Mouse (Mus musculus) myocyte (in vitro differentiated cells): ENCODE measurements at regions not wholly inside any gene's neighbourhood (a gene's known extent, or its start where the extent isn't known, plus 50 kb on each side); places are given as distances from the start of the nearest gene placed in this dataset.

Experiments
- H3K27me3 ChIP-seq: one replicate; pipeline ENCODE4 v1.6.1; 2011; ENCODE audit not compliant: control insufficient read depth, insufficient read depth, insufficient read length
- H3K36me3 ChIP-seq: one replicate; pipeline ENCODE4 v1.6.1; 2011; ENCODE audit not compliant: control insufficient read depth, insufficient read depth
- H3K4me2 ChIP-seq: one replicate; pipeline ENCODE4 v1.6.1; 2011; ENCODE audit warnings: low read depth, control low read depth
- H3K4me3 ChIP-seq: one replicate; pipeline ENCODE4 v1.5.1; 2011; ENCODE audit warnings: mild to moderate bottlenecking, control low read depth, moderate library complexity
- H3K79me2 ChIP-seq: one replicate; pipeline ENCODE4 v1.6.1; 2011; ENCODE audit not compliant: control insufficient read depth, insufficient read depth
- H3ac ChIP-seq: one replicate; pipeline ENCODE4 v1.6.1; 2011; ENCODE audit not compliant: control insufficient read depth, insufficient read length
- CEBPB ChIP-seq: IDR thresholded peaks from 2 replicates; pipeline ENCODE4 v1.6.1; 2011; ENCODE audit warnings: mild to moderate bottlenecking, moderate library complexity; ENCODE audit not compliant: poor library complexity, insufficient read depth, severe bottlenecking
- E2F4 ChIP-seq: IDR thresholded peaks from one replicate; pipeline ENCODE4 v1.6.1; 2011; ENCODE audit warnings: mild to moderate bottlenecking, control low read depth, moderate library complexity; ENCODE audit not compliant: insufficient read depth
- MAX ChIP-seq: IDR thresholded peaks from one replicate; pipeline ENCODE4 v1.6.1; 2011; ENCODE audit warnings: low read depth, mild to moderate bottlenecking, control low read depth
- MYOD1 ChIP-seq, 3 experiments: IDR thresholded peaks; one replicate each; pipeline ENCODE4 v1.6.1; 2011; ENCODE audit warnings: control low read depth in 2 of 3, low read depth in 2 of 3, mild to moderate bottlenecking in 2 of 3, moderate library complexity in 1 of 3; ENCODE audit not compliant: insufficient read length in 2 of 3, control insufficient read depth in 1 of 3
- MYOG ChIP-seq, 3 experiments: IDR thresholded peaks; one replicate each; pipeline ENCODE4 v1.6.1; 2011; ENCODE audit warnings: control low read depth in 2 of 3, low read depth in 2 of 3, mild to moderate bottlenecking in 2 of 3; ENCODE audit not compliant: insufficient read length in 2 of 3, control insufficient read depth in 1 of 3, insufficient read depth in 1 of 3
- POLR2A ChIP-seq: IDR thresholded peaks from one replicate; pipeline ENCODE4 v1.6.1; 2011; ENCODE audit warnings: low read depth, mild to moderate bottlenecking, control low read depth, moderate library complexity; ENCODE audit not compliant: insufficient read length
- POLR2AphosphoS2 ChIP-seq: IDR thresholded peaks from one replicate; pipeline ENCODE4 v1.6.1; 2011; ENCODE audit warnings: low read depth, control low read depth; ENCODE audit not compliant: insufficient read length
- REST ChIP-seq: IDR thresholded peaks from one replicate; pipeline ENCODE4 v1.6.1; 2011; ENCODE audit warnings: mild to moderate bottlenecking, control low read depth, moderate library complexity; ENCODE audit not compliant: insufficient read depth, insufficient read length
- SRF ChIP-seq: IDR thresholded peaks from one replicate; pipeline ENCODE4 v1.6.1; 2011; ENCODE audit warnings: low read depth; ENCODE audit not compliant: control insufficient read depth, insufficient read length
- TCF12 ChIP-seq: IDR thresholded peaks from one replicate; pipeline ENCODE4 v1.6.1; 2011; ENCODE audit warnings: mild to moderate bottlenecking, control low read depth; ENCODE audit not compliant: poor library complexity, insufficient read depth, severe bottlenecking
- TCF3 ChIP-seq: IDR thresholded peaks from one replicate; pipeline ENCODE4 v1.6.1; 2011; ENCODE audit warnings: low read depth, control low read depth; ENCODE audit not compliant: insufficient read length
- USF1 ChIP-seq: IDR thresholded peaks from one replicate; pipeline ENCODE4 v1.6.1; 2011; ENCODE audit warnings: low read depth, mild to moderate bottlenecking, control low read depth, moderate library complexity

GRCm38 (mm10) chr3:22995833-22996232 is 919.4 kb downstream of the Tbl1xr1 start:
- Histone ChIP-seq H3K27me3 (no peaks in the 10 kb centered on the region), H3K79me2 (no peaks in the 10 kb centered on the region), H3K4me2 (no peak overlapping the region), H3K36me3 (no peaks in the 10 kb centered on the region), H3ac (no peak overlapping the region), H3K4me3 (no peak overlapping the region)
- TF ChIP-seq MAX, result no peak
- no peak for TF ChIP-seq POLR2A
- no peak for TF ChIP-seq USF1
- TF ChIP-seq MYOD1 (IDR thresholded peaks at IDR 0.05; ENCODE audit: control insufficient read depth in 1 of 3, insufficient read length in 2 of 3, low read depth in 2 of 3), result no peak
- TF ChIP-seq CEBPB, result no peak
- TF ChIP-seq E2F4, result no peak
- TF ChIP-seq POLR2AphosphoS2, result no peak
- TF ChIP-seq MYOG (IDR thresholded peaks at IDR 0.05; ENCODE audit: control insufficient read depth in 1 of 3, insufficient read depth in 1 of 3, insufficient read length in 2 of 3, low read depth in 2 of 3), result no peak
- no peak for TF ChIP-seq SRF
- no peak for TF ChIP-seq TCF3
- no peak for TF ChIP-seq TCF12
- TF ChIP-seq REST, result no peak

GRCm38 (mm10) chr3:23001071-23001470 is 924.6 kb downstream of the Tbl1xr1 start:
- no peaks in the 10 kb centered on the region for H3K36me3 ChIP-seq
- TF ChIP-seq REST (no peak), SRF (no peak), MYOD1 (IDR thresholded peaks at IDR 0.05; ENCODE audit: control insufficient read depth in 1 of 3, insufficient read length in 2 of 3, low read depth in 2 of 3) (no peak), POLR2AphosphoS2 (no peak), TCF3 (no peak), TCF12 (no peak), E2F4 (no peak), POLR2A (no peak), MAX (no peak), USF1 (no peak), MYOG (IDR thresholded peaks at IDR 0.05; ENCODE audit: control insufficient read depth in 1 of 3, insufficient read depth in 1 of 3, insufficient read length in 2 of 3, low read depth in 2 of 3) (no peak), CEBPB (no peak)
- no peak overlapping the region for H3K4me2 ChIP-seq
- no peaks in the 10 kb centered on the region for H3K27me3 ChIP-seq
- H3K79me2 ChIP-seq, result no peaks in the 10 kb centered on the region
- no peak overlapping the region for H3K4me3 ChIP-seq
- no peak overlapping the region for H3ac ChIP-seq

- no peaks in the 10 kb centered on the region for H3K79me2 ChIP-seq
- H3ac ChIP-seq, result no peak overlapping the region
- H3K4me2 ChIP-seq, result no peak overlapping the region
- H3K36me3 ChIP-seq, result no peaks in the 10 kb centered on the region
- H3K27me3 ChIP-seq, result no peaks in the 10 kb centered on the region
- no peak overlapping the region for H3K4me3 ChIP-seq
- TF ChIP-seq E2F4 (no peak), REST (no peak), USF1 (no peak), MAX (no peak), CEBPB (no peak), POLR2AphosphoS2 (no peak), TCF12 (no peak), POLR2A (no peak), MYOG (IDR thresholded peaks at IDR 0.05; ENCODE audit: control insufficient read depth in 1 of 3, insufficient read depth in 1 of 3, insufficient read length in 2 of 3, low read depth in 2 of 3) (no peak), MYOD1 (IDR thresholded peaks at IDR 0.05; ENCODE audit: control insufficient read depth in 1 of 3, insufficient read length in 2 of 3, low read depth in 2 of 3) (no peak), SRF (no peak), TCF3 (no peak)
Measured at GRCm38 (mm10) chr3:23032064-23032463, 955.6 kb downstream of the Tbl1xr1 start.

- Histone ChIP-seq H3K4me3 (no peak overlapping the region), H3K36me3 (no peaks in the 10 kb centered on the region), H3ac (no peak overlapping the region), H3K79me2 (no peaks in the 10 kb centered on the region), H3K27me3 (no peaks in the 10 kb centered on the region), H3K4me2 (no peak overlapping the region)
- TF ChIP-seq MAX, result no peak
- TF ChIP-seq CEBPB, result no peak
- TF ChIP-seq USF1, result no peak
- no peak for TF ChIP-seq REST
Measured at GRCm38 (mm10) chr3:23063180-23063965, 986.9 kb downstream of the Tbl1xr1 start.

- H3K79me2 ChIP-seq, result no peaks in the 10 kb centered on the region
- H3K27me3 ChIP-seq, result no peaks in the 10 kb centered on the region
- TF ChIP-seq MYOD1 (IDR thresholded peaks at IDR 0.05; ENCODE audit: control insufficient read depth in 1 of 3, insufficient read length in 2 of 3, low read depth in 2 of 3) (no peak), REST (no peak), POLR2AphosphoS2 (no peak), TCF3 (no peak), E2F4 (no peak), POLR2A (no peak), USF1 (no peak), CEBPB (no peak), SRF (no peak), MAX (no peak), MYOG (IDR thresholded peaks at IDR 0.05; ENCODE audit: control insufficient read depth in 1 of 3, insufficient read depth in 1 of 3, insufficient read length in 2 of 3, low read depth in 2 of 3) (no peak), TCF12 (no peak)
- H3K36me3 ChIP-seq, result no peaks in the 10 kb centered on the region
- H3K4me2 ChIP-seq, result no peak overlapping the region
- H3K4me3 ChIP-seq, result no peak overlapping the region
- H3ac ChIP-seq, result no peak overlapping the region
Measured at GRCm38 (mm10) chr3:23071486-23071885, 995.0 kb downstream of the Tbl1xr1 start.
